Mouse (Mus musculus): ENCODE data around the gene Mtmr3. TPM values are rescaled to one million over a fixed set of nuclear protein-coding genes. Genes with fewer than 3 reads are reported as not detected.
A peak's percentile ranks its signal among the peaks of the same experiment; 100 is the strongest.

Mtmr3 gene
- total RNA-seq, 2 experiments from 2014 or later: 66.0 to 68.7 TPM

DNA sequence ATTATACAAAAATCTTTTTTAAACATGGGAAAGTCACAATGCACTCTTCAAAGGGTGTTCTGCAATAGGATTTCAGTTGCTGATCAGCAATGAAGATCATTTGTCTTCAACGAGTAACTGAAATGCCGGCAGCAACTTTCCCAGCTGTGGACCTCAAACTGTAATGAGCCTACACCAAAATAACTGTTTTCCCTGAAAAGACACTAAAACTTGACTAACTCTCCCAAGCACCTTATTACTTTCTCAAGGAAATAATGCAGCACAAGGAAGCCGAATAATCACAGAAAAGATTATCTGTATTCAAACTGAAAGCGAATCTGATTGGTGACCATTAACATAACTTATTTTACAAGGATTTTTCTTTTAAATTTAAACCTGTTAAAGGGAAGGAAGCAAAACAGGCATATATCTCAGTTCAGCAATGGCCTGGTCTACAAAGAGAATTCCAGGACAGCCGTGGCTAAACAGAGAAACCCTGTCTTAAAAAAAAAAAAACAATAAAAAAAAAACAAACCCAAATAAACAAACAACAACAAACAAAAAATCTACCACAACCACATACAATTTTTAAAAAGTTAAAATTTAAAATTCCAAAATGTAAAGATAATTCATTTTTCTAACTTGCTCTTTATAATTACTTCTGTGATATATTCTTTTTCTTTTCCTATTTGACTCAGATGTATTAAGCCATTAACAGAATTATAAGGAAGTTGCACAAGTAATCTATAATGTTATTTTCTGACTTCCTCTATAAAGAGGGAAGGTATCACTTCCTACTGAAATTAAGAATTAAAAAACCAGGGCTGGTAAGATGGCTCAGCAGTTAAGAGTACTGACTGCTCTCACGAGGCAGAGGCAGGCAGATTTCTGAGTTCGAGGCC lies 50.7 kb downstream of the Mtmr3 start:
- intact Hi-C loops (cut with DNase I): no loop called here
- DNase-seq (ENCODE audit: low spot score in 2 of 2): no peak

DNA sequence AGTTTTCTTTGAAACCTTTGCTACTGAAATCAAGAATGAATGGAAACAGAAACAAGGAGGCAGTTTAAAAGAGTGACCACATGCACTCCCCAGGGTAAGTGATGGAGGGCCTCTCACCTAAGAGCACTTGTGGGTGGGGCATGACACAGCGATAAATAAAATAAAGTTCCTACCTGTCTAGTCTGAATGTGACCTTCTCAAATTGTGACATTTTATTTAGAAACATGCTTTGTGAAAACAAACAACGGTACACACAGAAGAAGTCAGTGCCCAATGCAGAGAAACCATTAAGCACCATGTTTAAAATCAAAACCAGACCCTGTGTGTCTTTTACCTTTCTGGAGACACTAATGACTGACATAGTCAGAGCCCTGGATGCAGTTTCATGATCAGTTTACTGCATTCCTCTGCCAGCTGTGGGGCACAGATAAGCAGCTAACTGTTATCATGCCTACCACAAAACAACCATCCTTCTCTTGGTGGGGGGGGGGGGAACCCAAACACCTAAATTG lies 51.6 kb downstream of the Mtmr3 start:
- DNase-seq (ENCODE audit: low spot score in 2 of 2): no peak
- intact Hi-C loops (cut with DNase I): no loop called here

- intact Hi-C loops (cut with DNase I): no loop called here
- DNase-seq (ENCODE audit: low spot score in 2 of 2): no peak
Measured at GRCm38 (mm10) chr11:4536645-4537044, 58.0 kb downstream of the Mtmr3 start.

DNA sequence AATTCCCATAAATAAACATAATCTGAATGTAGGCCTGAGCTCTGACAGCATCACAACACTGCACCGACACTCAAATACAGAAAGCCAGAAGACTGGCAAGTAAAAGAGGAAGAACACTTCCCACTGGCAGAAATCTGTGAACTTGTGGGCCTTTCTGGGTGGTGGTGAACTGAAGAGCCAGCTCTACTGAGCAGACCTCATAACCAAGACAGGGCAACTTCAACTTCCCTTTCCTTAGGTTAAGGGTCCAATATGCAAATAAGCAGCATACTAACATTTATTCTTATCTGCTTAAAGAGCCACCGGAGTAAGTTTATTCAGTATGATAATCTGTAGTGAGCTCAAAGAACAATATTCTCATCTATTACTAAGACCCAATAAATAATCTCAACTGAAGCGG lies 67.5 kb downstream of the Mtmr3 start:
- DNase-seq (ENCODE audit: low spot score in 2 of 2): no peak
- intact Hi-C loops (cut with DNase I): no loop called here

DNA sequence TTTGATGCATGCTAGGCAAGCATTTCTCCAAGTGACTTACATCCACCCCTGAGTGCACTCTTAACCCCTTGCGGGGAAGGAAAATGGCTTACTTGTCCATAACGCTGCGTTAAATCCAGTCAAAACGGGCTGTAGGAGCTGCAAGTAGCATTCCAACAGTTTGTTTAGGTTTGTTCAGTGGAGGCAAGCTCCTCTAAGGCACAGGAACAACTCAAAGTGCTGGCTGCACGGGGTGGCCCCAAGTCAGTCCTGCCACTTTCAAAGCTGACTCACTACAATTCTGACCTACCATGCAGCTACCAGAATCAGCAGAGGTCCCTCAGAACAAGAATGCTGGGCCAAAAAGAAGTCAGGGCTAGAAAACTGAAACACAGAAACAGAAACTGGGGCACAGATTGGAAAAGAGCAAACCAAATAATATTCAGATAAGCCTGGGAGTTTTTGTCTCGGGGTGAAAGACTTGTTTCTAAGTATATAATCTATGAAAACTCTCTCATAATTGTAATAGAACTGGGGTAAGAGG lies 72.5 kb downstream of the Mtmr3 start:
- intact Hi-C loops (cut with DNase I): no loop called here
- DNase-seq (ENCODE audit: low spot score in 2 of 2): no peak

DNA sequence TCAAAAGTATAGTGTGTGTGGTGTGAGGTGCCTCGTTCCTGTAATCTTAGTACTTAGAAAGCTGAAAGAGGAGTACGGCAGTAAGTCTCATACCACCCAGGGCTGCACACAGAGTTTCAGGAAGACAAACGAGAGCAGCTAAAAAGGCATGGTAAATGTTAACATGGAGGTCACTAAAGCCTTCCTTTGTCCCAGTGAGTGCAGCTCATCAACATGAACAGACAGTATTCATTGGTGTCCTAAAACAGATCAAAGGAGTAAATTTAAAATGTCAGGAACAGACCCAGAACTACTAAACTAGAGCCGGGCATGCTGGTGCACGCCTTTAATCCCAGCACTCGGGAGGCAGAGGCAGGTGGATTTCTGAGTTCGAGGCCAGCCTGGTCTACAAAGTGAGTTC lies 75.7 kb downstream of the Mtmr3 start:
- intact Hi-C loops (cut with DNase I): no loop called here

DNA sequence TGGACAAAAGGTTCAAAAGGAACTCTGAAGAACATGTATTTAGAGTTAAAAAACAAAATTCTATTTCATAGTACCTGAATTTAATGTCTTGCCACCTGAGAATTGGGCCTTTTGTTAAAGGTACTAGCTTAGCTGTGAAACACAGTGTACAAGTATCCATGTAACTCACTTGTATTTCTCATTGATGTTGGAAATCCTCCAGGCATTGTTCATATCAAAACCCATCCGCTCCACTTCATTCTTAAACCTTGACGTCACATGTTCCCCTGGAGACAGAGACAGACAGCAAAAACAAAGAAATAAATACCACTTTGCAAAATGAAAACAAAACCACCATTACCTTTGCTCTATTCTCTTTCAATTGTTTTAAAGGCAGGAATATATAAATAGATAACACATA lies 87.2 kb downstream of the Mtmr3 start:
- DNase-seq (ENCODE audit: low spot score in 2 of 2): no peak
- intact Hi-C loops (cut with DNase I): no loop called here

More for the DNA sequence above, 75.7 kb downstream of the Mtmr3 start:
- no peak for DNase-seq (ENCODE audit: low spot score in 2 of 2)

DNA sequence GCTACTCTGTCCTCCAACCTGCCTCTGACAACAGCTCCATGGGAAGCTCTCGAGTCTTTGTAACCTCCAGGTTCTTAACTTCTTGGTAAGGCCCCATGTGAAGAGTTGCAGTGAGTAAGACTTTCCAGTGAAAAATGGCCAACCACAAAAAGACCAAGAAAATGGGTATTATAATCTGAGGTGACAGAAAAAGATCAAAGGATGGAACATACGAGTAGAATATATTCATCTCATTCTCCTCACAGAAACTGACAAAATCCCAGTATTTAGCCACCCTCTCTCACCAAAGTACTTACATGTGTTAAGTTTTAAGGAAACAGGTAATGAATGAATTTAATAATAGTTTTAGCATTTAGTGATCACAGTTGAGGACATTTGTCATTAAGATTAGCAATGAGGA lies 88.2 kb downstream of the Mtmr3 start:
- no peak for DNase-seq (ENCODE audit: low spot score in 2 of 2)
- intact Hi-C loops (cut with DNase I): no loop called here

DNA sequence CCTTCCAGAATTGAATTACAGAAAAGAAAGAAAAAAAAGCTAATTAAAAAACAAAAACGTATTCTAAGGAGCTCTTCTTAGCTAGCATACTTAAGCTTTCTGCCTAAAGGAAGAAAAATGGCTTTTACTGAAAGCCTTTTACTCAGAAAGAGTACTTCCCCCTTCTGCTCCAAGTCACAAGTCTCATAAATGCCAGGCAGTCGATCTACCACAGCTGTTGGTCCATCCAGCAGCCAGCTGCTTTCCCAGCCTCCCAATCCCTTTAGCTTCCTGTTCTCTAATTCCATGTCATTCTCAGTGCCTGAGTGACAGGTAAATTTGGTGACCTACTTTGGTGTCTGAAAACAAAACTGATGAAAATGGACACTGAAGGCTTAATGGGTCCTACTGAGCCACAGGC lies 92.5 kb downstream of the Mtmr3 start:
- intact Hi-C loops (cut with DNase I): no loop called here
- no peak for DNase-seq (ENCODE audit: low spot score in 2 of 2)

DNA sequence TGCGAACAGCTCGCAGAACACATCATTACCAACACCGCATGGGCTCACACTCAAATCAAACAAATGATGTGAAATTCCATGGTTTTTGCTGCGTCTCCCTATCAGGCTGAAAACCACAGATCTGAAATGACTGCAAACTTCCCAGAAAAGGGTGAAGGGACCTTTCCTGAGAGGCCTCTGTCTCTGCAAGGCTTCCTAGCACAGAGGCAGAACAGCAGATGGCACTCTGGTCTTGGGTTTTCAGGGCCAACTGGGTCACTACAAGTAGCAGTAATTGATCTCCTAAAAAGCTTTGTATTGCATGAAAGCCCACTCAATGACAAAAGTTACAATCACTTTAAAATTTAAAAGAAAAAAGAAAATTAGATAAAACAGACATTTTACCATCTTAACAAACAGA lies 93.8 kb downstream of the Mtmr3 start:
- no peak for DNase-seq (ENCODE audit: low spot score in 2 of 2)
- intact Hi-C loops (cut with DNase I): no loop called here

DNA sequence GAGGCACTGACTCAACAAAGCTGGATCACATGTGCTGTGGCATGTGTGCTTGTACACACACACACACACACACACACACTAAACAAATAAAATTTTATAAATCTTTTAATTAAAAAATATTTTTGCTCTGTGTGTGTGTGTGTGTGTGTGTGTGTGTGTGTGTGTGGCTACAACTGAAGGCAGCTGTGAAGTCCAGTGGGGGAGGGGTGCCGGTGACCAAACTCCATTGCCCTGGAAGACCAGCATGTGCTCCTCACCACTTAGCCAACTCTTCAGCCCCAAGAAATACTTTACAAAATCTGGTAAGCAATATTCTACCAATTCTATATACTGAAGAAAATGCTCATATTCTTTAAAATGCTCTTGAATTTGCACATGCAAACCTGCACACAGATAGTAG lies 94.4 kb downstream of the Mtmr3 start:
- intact Hi-C loops (cut with DNase I): no loop called here
- DNase-seq (ENCODE audit: low spot score in 2 of 2): no peak

DNA sequence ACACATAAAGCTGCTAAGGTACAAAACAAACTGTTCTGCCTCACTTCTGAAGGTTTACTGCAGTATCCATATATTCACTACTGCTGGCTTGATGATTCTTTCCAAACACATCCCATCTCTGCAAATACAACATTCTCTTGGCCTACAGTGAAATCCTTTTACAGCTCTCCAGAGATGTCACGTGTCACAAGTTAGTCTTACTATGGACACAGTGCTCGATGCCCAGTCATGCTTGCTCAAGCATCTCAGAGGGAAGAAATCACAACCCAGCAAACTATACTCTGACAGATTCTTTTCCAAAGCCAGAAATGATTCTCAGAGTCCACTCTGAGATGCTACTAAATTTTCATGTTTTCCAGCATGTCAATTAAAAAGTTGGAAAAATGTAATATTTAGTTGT lies 95.2 kb downstream of the Mtmr3 start:
- DNase-seq (ENCODE audit: low spot score in 2 of 2): no peak
- intact Hi-C loops (cut with DNase I): no loop called here

DNA sequence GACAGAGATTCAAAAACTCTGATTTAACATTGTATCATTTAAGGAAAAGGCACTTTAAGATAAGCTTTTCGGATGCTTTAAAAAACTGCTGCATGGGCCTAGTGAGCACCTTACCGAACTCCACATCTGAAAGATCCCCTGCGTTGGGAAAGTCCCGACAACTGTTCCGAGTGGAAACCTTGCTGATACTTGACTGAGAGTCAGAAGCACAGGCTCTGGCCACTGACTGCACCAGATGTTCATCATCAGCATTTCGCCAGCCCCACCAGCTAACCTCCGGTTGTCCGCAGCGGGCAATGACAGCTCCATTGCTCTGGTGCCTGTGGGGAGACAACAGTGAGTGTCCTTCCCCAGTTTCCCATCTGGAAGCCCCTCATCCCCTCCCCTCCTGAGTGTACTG lies 95.9 kb downstream of the Mtmr3 start:
- intact Hi-C loops (cut with DNase I): no loop called here
- no peak for DNase-seq (ENCODE audit: low spot score in 2 of 2)

DNA sequence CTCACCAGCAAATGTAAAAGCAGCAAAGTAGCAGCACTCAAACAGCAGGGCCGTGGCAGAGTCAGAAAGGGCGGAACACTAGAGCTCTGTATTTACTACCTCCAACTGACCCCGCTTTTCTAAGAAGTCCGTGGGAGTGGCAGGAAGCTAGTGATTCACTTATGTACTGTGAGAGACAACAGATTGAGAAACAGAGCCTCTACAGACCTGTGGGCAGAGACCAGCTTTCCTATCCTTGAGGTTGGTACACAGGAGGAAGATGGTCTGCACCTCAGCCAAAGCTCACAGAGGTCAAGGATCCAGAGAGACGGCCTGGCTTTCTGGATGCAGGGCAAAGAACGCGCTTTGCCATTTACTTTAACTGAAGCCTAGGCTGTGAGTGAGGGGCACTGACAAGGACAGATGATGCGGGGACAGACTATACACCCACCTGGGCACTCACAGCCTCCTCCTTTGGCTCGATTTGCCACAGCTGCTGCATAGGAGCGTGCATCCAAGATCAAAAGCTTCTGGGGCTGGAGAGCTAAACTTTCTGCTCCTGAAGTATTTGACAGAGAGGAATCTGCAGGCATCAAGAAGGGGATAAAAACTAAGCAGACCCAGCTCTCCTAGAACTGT lies 97.1 kb downstream of the Mtmr3 start:
- DNase-seq (ENCODE audit: low spot score in 2 of 2): peak in 1 of 2 experiments; percentile 64
- intact Hi-C loops (cut with DNase I): no loop called here

- DNase-seq (ENCODE audit: low spot score in 2 of 2): no peak
Measured at GRCm38 (mm10) chr11:4495021-4495540, 99.6 kb downstream of the Mtmr3 start.

GRCm38 (mm10) chr11:4489207-4489606 lies 105.5 kb downstream of the Mtmr3 start:
- intact Hi-C loops (cut with DNase I): no loop called here
- DNase-seq (ENCODE audit: low spot score in 2 of 2): no peak

More at GRCm38 (mm10) chr11:4495021-4495540, 99.6 kb downstream of the Mtmr3 start:
- intact Hi-C loops (cut with DNase I): no loop called here

DNA sequence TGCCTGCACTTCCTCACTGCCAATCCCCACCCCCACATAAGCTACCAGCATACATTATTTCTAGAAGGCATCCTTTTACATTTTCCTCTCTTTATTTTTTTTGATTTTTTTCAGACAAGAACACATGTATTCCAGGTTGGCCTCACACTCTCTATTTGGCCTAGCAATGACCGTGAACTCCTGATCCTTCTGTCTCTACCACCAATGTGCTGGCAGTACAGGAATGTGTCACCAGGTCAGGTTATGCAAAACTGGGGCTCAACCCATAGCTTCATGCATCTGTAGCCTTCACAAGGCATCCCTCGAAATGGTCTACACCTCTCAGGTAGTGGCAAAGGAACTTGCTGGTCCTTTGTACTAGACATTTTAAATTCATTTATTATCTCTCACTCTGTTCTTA lies 105.9 kb downstream of the Mtmr3 start:
- intact Hi-C loops (cut with DNase I): no loop called here

DNA sequence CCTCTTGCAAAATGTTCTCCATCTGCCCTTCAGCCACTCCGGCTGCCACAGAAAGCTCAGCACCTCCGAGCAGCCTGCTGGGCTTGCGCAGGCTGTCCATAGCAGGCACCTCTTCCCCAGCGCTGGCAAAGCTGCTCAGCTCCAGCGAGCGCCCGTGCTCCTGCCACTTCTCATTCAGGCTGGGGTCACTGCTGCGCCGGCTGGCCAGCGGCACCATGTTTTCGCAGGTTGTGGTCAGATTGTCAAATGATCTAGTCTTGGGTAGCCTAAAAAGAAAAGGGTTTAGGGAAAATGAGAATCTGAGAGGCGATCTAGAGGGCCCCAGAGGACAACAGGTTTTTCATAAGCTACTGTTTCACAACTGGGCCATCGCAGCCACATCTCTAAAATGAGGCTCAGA lies 106.3 kb downstream of the Mtmr3 start:
- DNase-seq (ENCODE audit: low spot score in 2 of 2): no peak
- intact Hi-C loops (cut with DNase I): no loop called here

More for the DNA sequence above, 105.9 kb downstream of the Mtmr3 start:
- DNase-seq (ENCODE audit: low spot score in 2 of 2): no peak

- intact Hi-C loops (cut with DNase I): no loop called here
- no peak for DNase-seq (ENCODE audit: low spot score in 2 of 2)
Measured at GRCm38 (mm10) chr11:4487401-4487965, 107.2 kb downstream of the Mtmr3 start.

GRCm38 (mm10) chr11:4484541-4484940 lies 110.1 kb downstream of the Mtmr3 start:
- intact Hi-C loops (cut with DNase I): no loop called here
- no peak for DNase-seq (ENCODE audit: low spot score in 2 of 2)

Measured in left cerebral cortex, postnatal 25 days (tissue).